Mouse (Mus musculus) common myeloid progenitor, adult 5-6 weeks (primary cell): Measurements from ENCODE around the gene Sertad1. TPM values are rescaled to one million over a fixed set of nuclear protein-coding genes. Genes with fewer than 3 reads are reported as not detected.
A peak's percentile ranks its signal among the peaks of the same experiment; 100 is the strongest.

Experiments used
- ATAC-seq: replicated peaks from 2 replicates; pipeline ENCODE4 v1.8.0; 2016; ENCODE audit warnings: low read depth, mild to moderate bottlenecking, moderate TSS enrichment, inconsistent platforms; ENCODE audit not compliant: poor library complexity, severe bottlenecking
- total RNA-seq: library from RNA; stranded (forward); fragments of 200-1000, 187-1606 nt; gene quantifications from 2 replicates; pipeline ENCODE4 v1.2.3, GENCODE M21; 2017

Sertad1 gene
- total RNA-seq: 11.5 and 14.0 TPM in 2 replicates

GRCm38 (mm10) chr7:27486770-27487697, at the start of gene Sertad1:
Gene Sertad1, plus strand, starts transcription at chr7:27486910.
- ATAC-seq: peak; percentile 72

GRCm38 (mm10) chr7:27437544-27437943, 49.2 kb upstream of the Sertad1 start:
- ATAC-seq: peak; percentile 72

GRCm38 (mm10) chr7:27440014-27440413, 46.7 kb upstream of the Sertad1 start:
- ATAC-seq: no peak

- no peak for ATAC-seq
These were observed 40.7 kb upstream of the Sertad1 start for GRCm38 (mm10) chr7:27446051-27446450.

GRCm38 (mm10) chr7:27446521-27447418, 39.9 kb upstream of the Sertad1 start:
- ATAC-seq: peak; percentile 6; the same call in 1 of the 2 replicates

GRCm38 (mm10) chr7:27447419-27448286, 39.1 kb upstream of the Sertad1 start, which contains the start of the genes Sptbn4 and Blvrb:
Gene Sptbn4, minus strand, starts transcription at chr7:27447686.
Gene Blvrb, plus strand, starts transcription at chr7:27447978.
- peak; percentile 81 for ATAC-seq

- no peak for ATAC-seq
These were observed 38.1 kb upstream of the Sertad1 start for GRCm38 (mm10) chr7:27448421-27449206.

- no peak for ATAC-seq
These were observed 37.4 kb upstream of the Sertad1 start for GRCm38 (mm10) chr7:27449256-27449862.

GRCm38 (mm10) chr7:27451359-27451758, 35.4 kb upstream of the Sertad1 start:
- no peak for ATAC-seq

- no peak for ATAC-seq
These were observed 34.4 kb upstream of the Sertad1 start for GRCm38 (mm10) chr7:27452206-27452770.

GRCm38 (mm10) chr7:27454461-27455121, 32.1 kb upstream of the Sertad1 start:
- ATAC-seq: peak; percentile 62

GRCm38 (mm10) chr7:27455273-27455672, 31.4 kb upstream of the Sertad1 start:
- no peak for ATAC-seq

- ATAC-seq: no peak
These were observed 28.1 kb upstream of the Sertad1 start for GRCm38 (mm10) chr7:27458614-27459013.

GRCm38 (mm10) chr7:27459640-27460039, 27.1 kb upstream of the Sertad1 start:
- ATAC-seq: no peak

- peak; percentile 60; the same call in 1 of the 2 replicates for ATAC-seq
These were observed 26.2 kb upstream of the Sertad1 start for GRCm38 (mm10) chr7:27460477-27460876.

- ATAC-seq: peak; percentile 29; the same call in 1 of the 2 replicates
These were observed 19.1 kb upstream of the Sertad1 start for GRCm38 (mm10) chr7:27467648-27468047.

GRCm38 (mm10) chr7:27471390-27472120, 15.2 kb upstream of the Sertad1 start:
- no peak for ATAC-seq
